Mouse (Mus musculus): ENCODE data around the gene Ccdc86. TPM values are rescaled to one million over a fixed set of nuclear protein-coding genes. Genes with fewer than 3 reads are reported as not detected.

Ccdc86 gene
- polyA plus RNA-seq, 1 experiment: 3.2 TPM

- WGBS: 20% methylated on average over 37 of the region's 37 CpGs
- H3K36me3 ChIP-seq (ENCODE audit: control insufficient read depth, insufficient read depth, low read length): peaks cover 32% of the 10 kb centered on the region
- peak overlapping the region; percentile 44 for H3K4me3 ChIP-seq (ENCODE audit: low read depth, low read length)
- H3K27me3 ChIP-seq (ENCODE audit: control insufficient read depth, insufficient read depth, low read length): no peaks in the 10 kb centered on the region
- TF ChIP-seq CTCF (IDR thresholded peaks at IDR 0.05; ENCODE audit: extremely low read depth, insufficient read length, insufficient replicate concordance, low read depth, low read length): peak; percentile 71
- no peak for TF ChIP-seq POLR2A (IDR thresholded peaks at IDR 0.05; ENCODE audit: low read depth, low read length)
- H3K27ac ChIP-seq (ENCODE audit: insufficient read depth, low read depth, low read length): no peak overlapping the region
- peaks cover 12% of the 10 kb centered on the region for H3K4me1 ChIP-seq (ENCODE audit: control insufficient read depth, insufficient read depth, insufficient read length, low read length)
Observed at GRCm38 (mm10) chr19:10940097-10940800, 8.8 kb downstream of the Ccdc86 start.

- H3K4me3 ChIP-seq (ENCODE audit: low read depth, low read length): no peak overlapping the region
- TF ChIP-seq POLR2A (IDR thresholded peaks at IDR 0.05; ENCODE audit: low read depth, low read length): no peak
- TF ChIP-seq CTCF (IDR thresholded peaks at IDR 0.05; ENCODE audit: extremely low read depth, insufficient read length, insufficient replicate concordance, low read depth, low read length): no peak
- H3K4me1 ChIP-seq (ENCODE audit: control insufficient read depth, insufficient read depth, insufficient read length, low read length): peaks cover 12% of the 10 kb centered on the region
- H3K27me3 ChIP-seq (ENCODE audit: control insufficient read depth, insufficient read depth, low read length): no peaks in the 10 kb centered on the region
- peaks cover 20% of the 10 kb centered on the region for H3K36me3 ChIP-seq (ENCODE audit: control insufficient read depth, insufficient read depth, low read length)
- WGBS: 13% methylated on average over 3 of the region's 3 CpGs
- no peak overlapping the region for H3K27ac ChIP-seq (ENCODE audit: insufficient read depth, low read depth, low read length)
Observed at GRCm38 (mm10) chr19:10938771-10939170, 10.3 kb downstream of the Ccdc86 start.

GRCm38 (mm10) chr19:10937110-10937563 is 11.9 kb downstream of the Ccdc86 start, which contains the start of gene Ptgdr2:
TSS of gene Ptgdr2 (plus strand) at chr19:10937160.
- Histone ChIP-seq H3K36me3 (ENCODE audit: control insufficient read depth, insufficient read depth, low read length) (peaks cover 4% of the 10 kb centered on the region), H3K27ac (ENCODE audit: insufficient read depth, low read depth, low read length) (no peak within 1 kb of the TSS), H3K4me3 (ENCODE audit: low read depth, low read length) (no peak within 1 kb of the TSS), H3K4me1 (ENCODE audit: control insufficient read depth, insufficient read depth, insufficient read length, low read length) (peaks cover 12% of the 10 kb centered on the region), H3K27me3 (ENCODE audit: control insufficient read depth, insufficient read depth, low read length) (no peaks in the 10 kb centered on the region)
- TF ChIP-seq CTCF (IDR thresholded peaks at IDR 0.05; ENCODE audit: extremely low read depth, insufficient read length, insufficient replicate concordance, low read depth, low read length) (no peak), POLR2A (IDR thresholded peaks at IDR 0.05; ENCODE audit: low read depth, low read length) (no peak)
- WGBS: 26% methylated on average over 5 of the region's 5 CpGs

- H3K27me3 ChIP-seq (ENCODE audit: control insufficient read depth, insufficient read depth, low read length): no peaks in the 10 kb centered on the region
- H3K4me3 ChIP-seq (ENCODE audit: low read depth, low read length): no peak overlapping the region
- WGBS: 90% methylated on average over 5 of the region's 5 CpGs
- H3K27ac ChIP-seq (ENCODE audit: insufficient read depth, low read depth, low read length): no peak overlapping the region
- H3K36me3 ChIP-seq (ENCODE audit: control insufficient read depth, insufficient read depth, low read length): no peaks in the 10 kb centered on the region
- no peak for TF ChIP-seq POLR2A (IDR thresholded peaks at IDR 0.05; ENCODE audit: low read depth, low read length)
- TF ChIP-seq CTCF (IDR thresholded peaks at IDR 0.05; ENCODE audit: extremely low read depth, insufficient read length, insufficient replicate concordance, low read depth, low read length): no peak; the same call in 1 of the 2 replicates
- peaks cover 12% of the 10 kb centered on the region for H3K4me1 ChIP-seq (ENCODE audit: control insufficient read depth, insufficient read depth, insufficient read length, low read length)
Observed at GRCm38 (mm10) chr19:10936077-10936476, 13.0 kb downstream of the Ccdc86 start.

GRCm38 (mm10) chr19:10935029-10935428 is 14.0 kb downstream of the Ccdc86 start:
- no peak overlapping the region for H3K27ac ChIP-seq (ENCODE audit: insufficient read depth, low read depth, low read length)
- 66% methylated on average over 5 of the region's 5 CpGs for WGBS
- no peak for TF ChIP-seq CTCF (IDR thresholded peaks at IDR 0.05; ENCODE audit: extremely low read depth, insufficient read length, insufficient replicate concordance, low read depth, low read length)
- TF ChIP-seq POLR2A (IDR thresholded peaks at IDR 0.05; ENCODE audit: low read depth, low read length): no peak

GRCm38 (mm10) chr19:10930641-10931040 is 18.4 kb downstream of the Ccdc86 start:
- Histone ChIP-seq H3K36me3 (ENCODE audit: control insufficient read depth, insufficient read depth, low read length) (no peaks in the 10 kb centered on the region), H3K27me3 (ENCODE audit: control insufficient read depth, insufficient read depth, low read length) (no peaks in the 10 kb centered on the region), H3K4me3 (ENCODE audit: low read depth, low read length) (no peak overlapping the region), H3K27ac (ENCODE audit: insufficient read depth, low read depth, low read length) (no peak overlapping the region), H3K4me1 (ENCODE audit: control insufficient read depth, insufficient read depth, insufficient read length, low read length) (peaks cover 14% of the 10 kb centered on the region)
- TF ChIP-seq CTCF (IDR thresholded peaks at IDR 0.05; ENCODE audit: extremely low read depth, insufficient read length, insufficient replicate concordance, low read depth, low read length) (no peak), POLR2A (IDR thresholded peaks at IDR 0.05; ENCODE audit: low read depth, low read length) (no peak)
- WGBS: 88% methylated on average over 2 of the region's 2 CpGs

More at GRCm38 (mm10) chr19:10935029-10935428, 14.0 kb downstream of the Ccdc86 start:
- Histone ChIP-seq H3K4me1 (ENCODE audit: control insufficient read depth, insufficient read depth, insufficient read length, low read length) (peaks cover 3% of the 10 kb centered on the region; the same call in 1 of the 2 replicates), H3K4me3 (ENCODE audit: low read depth, low read length) (no peak overlapping the region), H3K36me3 (ENCODE audit: control insufficient read depth, insufficient read depth, low read length) (no peaks in the 10 kb centered on the region), H3K27me3 (ENCODE audit: control insufficient read depth, insufficient read depth, low read length) (no peaks in the 10 kb centered on the region)

GRCm38 (mm10) chr19:10926666-10927065 is 22.4 kb downstream of the Ccdc86 start:
- 31% methylated on average over 4 of the region's 4 CpGs for WGBS
- no peak overlapping the region for H3K4me3 ChIP-seq (ENCODE audit: low read depth, low read length)
- H3K27me3 ChIP-seq (ENCODE audit: control insufficient read depth, insufficient read depth, low read length): no peaks in the 10 kb centered on the region
- H3K4me1 ChIP-seq (ENCODE audit: control insufficient read depth, insufficient read depth, insufficient read length, low read length): peaks cover 14% of the 10 kb centered on the region
- H3K36me3 ChIP-seq (ENCODE audit: control insufficient read depth, insufficient read depth, low read length): no peaks in the 10 kb centered on the region
- TF ChIP-seq POLR2A (IDR thresholded peaks at IDR 0.05; ENCODE audit: low read depth, low read length) (no peak), CTCF (IDR thresholded peaks at IDR 0.05; ENCODE audit: extremely low read depth, insufficient read length, insufficient replicate concordance, low read depth, low read length) (no peak)
- peak overlapping the region; percentile 76 for H3K27ac ChIP-seq (ENCODE audit: insufficient read depth, low read depth, low read length)

All from small intestine, adult 2 months (tissue).